Mouse (Mus musculus) heart, adult 8-10 months (tissue): ENCODE measurements at regions not wholly inside any gene's neighbourhood (a gene's known extent, or its start where the extent isn't known, plus 50 kb on each side); places are given as distances from the start of the nearest gene placed in this dataset.
A peak's percentile ranks its signal among the peaks of the same experiment; 100 is the strongest.
"Not testable (repeated sequence)": the region's sequence is repeated elsewhere in the genome, so short reads cannot be mapped to it uniquely, and the experiment has no call there.

Experiments used
- DNase-seq: peaks from one replicate; pipeline ENCODE4 v3.0.0; 2022; ENCODE audit warnings: low spot score

DNA sequence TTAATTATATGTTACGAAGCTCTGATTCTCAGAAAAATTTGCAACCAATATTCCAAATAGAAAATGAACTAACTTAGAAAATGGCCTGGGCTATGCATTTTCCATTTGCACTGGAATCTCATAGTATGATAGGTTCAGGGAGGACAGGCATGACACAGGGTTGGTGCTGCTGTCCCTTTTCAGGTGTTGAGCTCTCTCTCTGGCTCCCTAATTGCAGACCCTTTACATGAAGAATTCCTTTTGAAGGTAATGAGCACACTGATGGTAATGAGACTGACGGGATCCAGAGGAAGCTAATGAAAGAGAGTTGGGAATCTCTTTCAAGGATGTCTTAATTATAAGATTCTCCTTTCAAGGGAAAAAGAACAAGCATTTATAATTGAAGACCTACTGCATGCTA lies 87.6 kb downstream of the Serpinb8 start:
- DNase-seq = no peak

DNA sequence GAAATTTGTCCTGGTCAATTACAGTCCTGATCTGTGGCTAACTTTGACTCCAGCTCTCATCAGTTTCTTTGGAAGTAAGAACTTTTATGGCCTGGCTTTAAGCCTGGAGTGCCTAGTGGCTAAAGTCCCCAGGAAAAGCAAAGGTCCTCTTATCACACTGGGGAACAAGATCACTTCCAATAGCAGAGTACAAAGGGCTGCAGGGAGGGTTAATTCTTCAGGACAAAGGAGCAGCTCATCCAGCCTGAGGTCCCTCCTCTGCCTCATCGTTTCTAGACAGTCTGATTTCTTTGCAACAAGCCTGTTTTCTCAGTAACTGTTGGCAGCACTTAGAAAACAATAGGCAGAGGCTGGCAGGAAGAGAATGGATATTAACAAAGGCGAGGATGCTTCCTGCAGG lies 107.1 kb downstream of the Serpinb8 start:
- DNase-seq = no peak

DNA sequence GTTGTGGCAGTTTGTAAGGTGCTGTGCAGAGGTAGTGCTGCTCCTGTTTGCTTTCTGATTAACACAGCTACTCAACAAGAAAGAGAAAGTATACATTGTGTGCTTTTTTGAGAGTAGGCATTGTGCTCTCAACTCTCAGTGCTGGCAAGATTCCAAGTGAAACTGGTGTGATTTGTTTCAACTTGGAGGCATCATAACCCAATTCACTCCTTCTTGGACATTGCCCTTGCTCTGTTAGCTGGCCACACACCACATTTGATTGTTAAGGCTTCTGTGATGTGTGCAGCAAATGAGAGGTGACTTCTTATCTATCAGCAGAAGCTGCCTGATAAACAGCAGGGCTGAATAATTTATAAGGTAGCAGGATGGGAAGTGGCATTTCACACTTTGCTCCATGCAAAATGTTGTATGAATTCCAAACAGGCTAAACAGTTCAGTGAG lies 116.3 kb downstream of the Serpinb8 start:
- no peak for DNase-seq

DNA sequence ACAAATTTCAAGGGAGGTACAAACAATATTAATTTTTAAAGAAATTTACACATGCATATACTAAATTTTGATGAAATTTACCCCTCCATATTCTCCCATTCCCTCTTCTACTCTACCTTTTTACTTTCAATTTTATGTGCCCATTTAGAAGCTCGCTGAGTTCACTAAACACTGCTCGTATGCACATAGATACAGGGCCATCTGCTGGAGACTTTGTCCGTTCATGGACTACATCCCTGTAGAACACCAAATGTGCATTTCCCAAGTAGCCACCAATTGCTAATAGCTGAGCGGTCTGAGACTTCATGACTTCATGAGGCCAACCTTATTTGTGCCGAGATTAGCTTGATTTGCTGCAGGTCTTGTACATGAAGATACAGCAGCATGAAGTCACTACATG lies 118.8 kb downstream of the Serpinb8 start:
- no peak for DNase-seq

DNA sequence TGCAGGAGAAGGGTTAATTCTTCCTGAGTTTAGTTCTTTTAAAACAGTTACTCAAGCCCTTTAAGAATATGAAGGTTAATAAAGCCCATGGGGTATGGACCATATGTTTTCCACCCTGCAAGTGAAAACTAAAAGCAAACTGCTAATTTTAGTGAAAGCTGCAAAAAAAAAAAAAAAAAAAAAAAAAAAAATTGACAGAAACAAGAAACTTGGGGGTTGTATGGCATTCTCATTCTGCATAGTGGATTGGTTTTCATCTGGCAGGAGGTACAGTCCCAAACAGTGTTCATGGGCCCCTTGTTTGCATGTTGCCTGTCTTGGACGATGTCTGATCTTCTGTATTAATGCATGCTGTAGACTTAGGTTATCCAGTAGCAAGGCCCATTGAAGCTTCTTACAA lies 125.1 kb downstream of the Serpinb8 start:
- no peak for DNase-seq

DNA sequence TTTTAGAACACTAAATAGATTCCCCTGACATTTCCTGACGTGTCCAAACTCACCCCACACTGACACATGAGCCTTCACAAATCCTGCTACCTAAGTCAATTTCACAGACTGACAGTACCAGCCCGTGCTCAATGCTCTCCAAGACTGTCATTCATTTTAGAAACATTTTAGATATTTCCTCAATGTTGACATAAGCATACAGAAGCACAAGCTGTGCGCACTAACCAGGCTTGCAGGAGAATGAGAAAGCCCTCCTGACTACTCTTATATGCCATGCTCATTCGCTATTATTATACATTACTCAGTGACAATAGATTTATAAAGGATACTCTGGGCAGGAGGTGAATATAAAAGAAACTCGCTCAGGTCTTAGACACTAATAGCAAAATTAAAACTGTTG lies 129.5 kb downstream of the Serpinb8 start:
- DNase-seq = no peak

DNA sequence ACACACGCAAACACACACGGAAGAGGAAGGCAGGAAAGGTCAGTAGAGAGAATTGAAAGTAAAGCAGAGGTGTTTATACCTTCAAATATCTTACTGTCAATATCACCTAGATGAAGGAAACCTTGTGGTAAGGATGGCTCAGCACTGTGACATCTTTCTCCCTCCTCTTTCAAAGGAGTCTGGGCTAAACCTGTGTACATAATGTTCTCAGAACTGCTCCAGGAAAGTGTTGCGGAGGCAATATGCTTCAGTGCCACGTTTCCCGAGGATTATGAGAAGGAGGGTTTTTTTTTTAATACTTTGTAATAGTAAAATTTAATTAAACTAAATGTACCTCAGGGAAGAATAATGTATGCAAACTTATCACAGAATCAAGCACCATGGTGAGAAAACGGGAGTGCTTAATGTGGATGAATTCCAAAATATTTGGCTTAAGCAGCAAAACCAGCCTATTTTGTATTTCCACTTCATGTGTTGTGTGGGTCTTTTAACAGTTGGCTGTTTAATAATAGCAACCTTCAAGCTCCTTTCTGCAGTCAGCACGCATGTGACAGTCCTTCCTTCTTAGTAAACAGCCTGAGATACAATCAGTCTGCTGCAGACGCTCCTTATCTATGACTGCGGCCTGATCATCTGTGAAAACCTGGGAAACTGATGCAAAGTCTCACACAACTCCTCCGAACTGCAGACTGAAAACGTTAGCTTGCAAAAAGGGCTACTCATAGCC lies 138.5 kb downstream of the Serpinb8 start:
- no peak for DNase-seq

DNA sequence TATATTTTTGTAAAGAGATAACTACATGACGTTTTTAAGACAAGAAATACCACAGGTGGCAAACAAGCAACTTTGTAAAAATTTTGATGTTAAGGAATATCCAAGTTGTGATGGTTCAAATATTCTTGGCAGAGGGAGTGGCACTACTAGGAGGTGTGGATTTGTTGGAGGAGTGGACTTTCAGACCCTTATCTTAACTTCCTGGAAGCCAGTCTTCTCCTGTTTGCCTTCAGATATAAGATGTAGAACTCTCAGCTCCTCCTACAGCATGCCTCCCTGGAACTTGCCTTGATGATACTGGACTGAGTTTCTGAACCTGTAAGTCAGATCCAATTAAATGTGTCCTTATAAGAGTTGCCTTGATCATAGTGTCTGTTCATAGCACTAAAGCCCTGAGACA lies 175.5 kb downstream of the Serpinb8 start:
- DNase-seq = no peak

DNA sequence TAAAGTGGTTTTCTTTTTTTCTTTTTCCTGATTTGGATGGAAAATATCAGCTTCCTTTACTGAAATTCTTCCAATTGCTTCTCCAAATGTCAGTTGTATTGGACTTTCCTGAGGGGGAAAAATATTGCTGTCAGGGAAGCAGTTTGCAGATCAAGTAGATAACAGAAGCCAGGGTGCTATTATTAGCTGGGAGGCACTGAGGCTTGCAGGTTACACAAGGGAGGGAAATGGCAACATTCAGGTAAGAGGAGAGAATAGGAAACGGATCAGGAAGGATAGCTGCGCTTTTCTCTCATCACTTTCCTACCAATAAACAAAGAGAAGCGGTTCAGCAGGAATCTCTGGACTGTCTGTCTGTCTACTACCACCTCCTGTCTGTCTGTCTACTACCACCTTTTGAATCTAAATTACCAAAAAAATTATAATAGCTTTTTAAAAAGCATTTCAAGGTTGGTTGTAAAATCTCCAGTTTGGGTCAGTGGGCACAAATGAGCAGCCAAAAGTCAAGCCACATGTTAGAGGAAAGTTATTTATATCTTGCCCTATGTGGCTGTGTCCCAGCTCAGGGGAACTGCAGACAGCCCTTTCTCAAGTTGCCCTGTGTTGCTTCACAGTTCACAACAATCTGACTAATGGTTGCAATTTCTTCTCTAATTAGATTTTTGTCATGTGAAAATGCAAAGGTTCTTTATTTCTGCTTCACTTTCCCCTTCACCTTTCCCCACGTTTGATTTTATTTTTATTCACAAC lies 177.6 kb downstream of the Serpinb8 start:
- DNase-seq = peak; percentile 7

DNA sequence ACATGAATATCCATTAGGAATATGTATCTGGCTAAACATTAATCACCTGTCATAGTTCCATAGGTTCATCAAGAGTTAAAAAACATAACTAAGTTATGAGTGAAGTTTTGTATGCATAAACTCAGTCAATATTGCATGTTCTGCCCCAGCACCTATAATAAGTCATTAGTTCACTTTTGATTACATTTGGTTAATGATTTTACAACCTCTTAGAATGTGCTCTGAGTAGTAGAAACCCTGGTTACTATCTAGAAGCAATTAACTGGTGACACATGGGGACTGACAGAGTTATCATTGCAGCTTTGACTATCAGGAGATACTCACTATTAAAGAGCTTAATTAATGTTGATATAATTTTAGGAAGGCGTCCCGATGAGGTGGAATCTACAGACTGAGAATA lies 183.2 kb downstream of the Serpinb8 start:
- no peak for DNase-seq

DNA sequence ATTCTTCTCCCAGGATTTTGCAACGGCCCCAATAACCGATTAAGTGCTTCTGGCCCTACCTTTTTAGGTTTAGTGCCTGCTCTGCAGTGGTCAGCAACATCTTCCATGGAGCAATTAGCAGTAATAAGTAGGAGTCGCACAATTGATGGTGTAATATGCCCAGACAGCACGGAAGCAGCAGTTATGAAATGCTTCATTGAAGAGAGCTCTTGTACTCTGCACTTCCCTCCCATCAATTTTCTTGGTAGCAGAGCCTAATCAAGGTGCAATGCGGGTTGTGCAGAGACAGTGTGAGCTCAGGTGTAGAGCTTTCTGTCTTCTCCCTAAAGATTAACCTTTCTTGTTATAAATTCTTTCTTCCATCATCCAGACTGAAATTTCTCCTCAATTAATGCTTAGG lies 193.3 kb downstream of the Serpinb8 start:
- no peak for DNase-seq

DNA sequence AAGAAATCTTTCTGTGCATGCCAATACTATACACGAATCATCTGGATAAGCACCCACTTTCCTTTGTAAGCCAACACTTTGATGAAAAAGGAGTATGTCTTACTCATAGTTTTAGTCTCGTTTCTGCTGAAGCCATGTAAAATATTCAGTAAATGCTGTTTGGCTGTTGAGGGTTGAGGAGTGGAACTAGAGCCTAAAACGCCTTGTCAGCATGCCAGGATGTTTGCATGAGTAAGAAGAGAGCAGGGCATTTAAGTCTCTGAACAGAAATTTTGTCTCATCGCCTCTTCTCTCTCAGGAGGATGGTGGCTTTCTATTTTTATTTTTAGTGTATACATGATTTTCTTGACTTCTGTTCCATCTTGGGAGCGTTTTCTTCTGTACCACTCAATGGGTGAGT lies 216.0 kb downstream of the Serpinb8 start:
- DNase-seq = no peak

DNA sequence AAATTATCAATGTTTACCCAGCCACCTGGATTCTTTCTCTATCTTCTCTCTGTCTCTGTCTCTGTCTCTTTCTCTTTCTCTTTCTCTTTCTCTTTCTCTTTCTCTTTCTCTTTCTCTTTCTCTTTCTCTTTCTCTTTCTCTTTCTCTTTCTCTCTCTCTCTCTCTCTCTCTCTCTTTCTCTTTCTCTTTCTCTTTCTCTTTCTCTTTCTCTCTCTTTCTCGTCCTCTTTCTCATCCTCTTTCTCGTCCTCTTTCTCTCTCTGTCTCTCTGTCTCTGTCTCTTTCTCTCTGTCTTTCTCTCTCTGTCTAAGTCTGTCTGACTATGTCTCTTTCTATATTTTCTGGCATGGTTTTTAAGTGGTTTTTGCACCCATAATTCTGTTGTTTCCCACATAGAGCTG lies 217.6 kb downstream of the Serpinb8 start:
- not testable (repeated sequence) for DNase-seq

DNA sequence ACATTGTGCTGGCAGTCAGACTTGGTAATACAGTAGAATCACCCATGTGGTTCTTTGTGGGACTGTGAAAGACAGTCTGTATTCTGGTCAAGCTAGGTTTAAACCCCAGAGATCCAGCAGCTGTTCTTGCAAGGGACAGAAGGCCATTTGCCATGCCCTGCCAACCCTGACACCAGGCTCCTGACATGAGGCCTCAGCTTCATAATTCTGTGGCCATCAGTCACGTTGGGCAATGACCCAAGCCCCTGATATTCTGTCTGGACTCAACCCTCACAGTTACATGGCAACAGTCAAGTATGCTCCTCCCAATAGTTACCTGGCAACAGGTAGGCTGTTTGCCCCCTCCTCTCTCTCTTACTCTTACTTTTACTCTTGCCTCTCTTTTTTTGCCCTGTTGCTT lies 221.3 kb downstream of the Serpinb8 start:
- no peak for DNase-seq

DNA sequence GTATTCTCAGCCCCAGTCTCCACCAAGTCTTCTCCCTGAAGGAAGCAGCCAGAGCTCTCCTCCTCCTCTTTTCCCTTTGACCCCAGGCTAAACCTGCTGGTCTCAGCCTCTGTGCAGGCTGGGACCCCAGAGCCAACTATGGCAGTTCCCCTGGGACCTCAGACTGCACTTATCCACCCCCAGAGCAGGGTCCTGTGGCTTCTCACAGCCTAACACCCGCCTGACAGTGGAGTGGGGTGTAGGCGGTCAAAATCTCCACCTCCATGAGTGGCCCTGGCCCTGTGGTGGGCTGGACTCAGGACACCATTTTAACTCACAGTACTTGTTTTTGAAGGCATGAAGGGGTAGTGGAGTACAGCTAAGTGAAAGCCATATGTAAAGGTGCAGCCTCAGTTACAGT lies 222.1 kb downstream of the Serpinb8 start:
- no peak for DNase-seq

DNA sequence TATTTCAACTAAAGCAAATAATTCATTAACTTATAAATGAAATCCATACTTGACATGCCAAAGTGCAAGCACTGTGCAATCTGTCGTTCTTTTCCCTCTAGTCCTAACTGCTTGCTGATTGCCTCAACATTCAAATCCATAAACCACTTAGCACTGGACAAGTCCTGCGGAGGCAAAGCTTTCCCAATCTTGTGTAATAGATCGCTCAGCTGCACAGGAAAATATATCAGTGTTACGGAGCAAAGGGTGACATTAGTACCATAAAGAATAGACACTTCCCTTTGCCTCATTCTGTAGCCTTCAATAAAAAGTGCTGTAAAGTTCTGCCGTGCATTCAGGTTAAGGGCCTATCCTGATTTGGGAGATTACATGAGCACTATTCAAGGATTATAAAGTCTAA lies 248.1 kb downstream of the Serpinb8 start:
- DNase-seq = no peak

DNA sequence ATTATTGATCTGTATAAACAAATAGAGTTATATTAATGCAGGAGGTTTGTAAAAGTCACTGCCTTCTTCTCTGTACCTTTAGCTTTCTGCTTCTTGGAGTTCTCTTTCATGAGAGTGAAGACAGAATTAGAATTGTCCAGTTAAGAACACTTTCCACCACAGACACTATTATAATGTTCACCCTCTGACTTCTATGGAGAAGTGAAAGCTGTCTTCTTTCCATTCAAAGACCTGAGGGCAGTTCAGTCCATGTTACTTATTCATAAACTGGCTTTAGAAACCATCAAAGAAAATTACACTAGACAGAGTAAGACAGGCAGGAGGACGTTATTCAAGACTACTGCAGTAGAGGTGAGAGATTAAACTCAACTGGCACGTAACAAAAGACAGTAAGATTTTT lies 262.6 kb downstream of the Serpinb8 start:
- no peak for DNase-seq

DNA sequence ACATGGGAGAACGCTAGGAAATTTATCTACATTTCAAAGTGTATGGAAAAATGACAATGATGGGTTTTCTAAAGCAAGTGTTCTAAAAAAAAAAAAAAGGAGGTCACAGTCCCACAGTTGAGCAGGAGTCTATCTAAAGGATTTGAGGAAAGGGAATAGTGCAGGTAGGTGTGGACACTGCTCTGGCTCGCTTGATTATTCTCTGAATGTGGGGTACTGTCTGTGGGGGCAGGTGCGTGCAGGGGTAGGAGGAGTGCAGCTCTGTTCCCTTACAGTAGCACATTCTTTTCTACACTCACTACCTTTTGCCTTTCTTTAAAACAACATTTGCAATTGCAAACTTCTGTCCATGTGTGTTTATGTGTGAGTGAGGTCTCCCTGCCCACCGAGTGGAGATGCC lies 263.2 kb downstream of the Serpinb8 start:
- no peak for DNase-seq

DNA sequence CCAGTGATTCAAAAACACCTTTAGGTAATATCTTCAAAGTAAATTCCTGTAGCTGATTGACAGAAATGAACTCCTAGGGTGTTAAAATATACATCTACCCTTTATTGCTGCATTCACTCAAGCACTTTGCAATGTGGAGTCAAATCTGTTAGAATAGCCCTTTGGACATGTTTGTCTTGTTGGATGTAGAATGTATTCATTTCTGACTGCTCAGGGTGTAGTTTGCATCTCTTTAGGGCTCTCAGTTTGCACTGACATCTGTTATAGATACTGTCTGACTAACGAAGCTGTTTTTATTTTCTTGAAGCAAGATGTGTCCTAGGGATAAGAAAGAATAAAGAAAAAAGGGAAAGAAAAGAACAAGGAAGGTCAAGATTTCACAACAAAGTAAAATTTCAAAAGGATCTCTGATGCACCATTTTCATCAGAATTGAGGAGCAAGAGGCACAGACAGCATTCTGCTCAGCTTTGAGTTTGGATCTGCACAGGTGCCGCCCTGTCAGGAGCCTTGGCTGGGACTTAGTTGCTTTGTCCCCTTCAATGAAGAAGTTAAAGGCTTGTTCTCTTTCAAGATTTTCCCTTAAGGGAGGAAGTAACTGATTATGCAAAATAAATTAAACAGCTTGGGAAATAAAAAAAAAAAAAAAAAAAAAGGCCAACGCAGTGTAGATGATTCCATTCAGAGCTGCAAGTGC lies 308.1 kb downstream of the Serpinb8 start:
- DNase-seq = no peak

DNA sequence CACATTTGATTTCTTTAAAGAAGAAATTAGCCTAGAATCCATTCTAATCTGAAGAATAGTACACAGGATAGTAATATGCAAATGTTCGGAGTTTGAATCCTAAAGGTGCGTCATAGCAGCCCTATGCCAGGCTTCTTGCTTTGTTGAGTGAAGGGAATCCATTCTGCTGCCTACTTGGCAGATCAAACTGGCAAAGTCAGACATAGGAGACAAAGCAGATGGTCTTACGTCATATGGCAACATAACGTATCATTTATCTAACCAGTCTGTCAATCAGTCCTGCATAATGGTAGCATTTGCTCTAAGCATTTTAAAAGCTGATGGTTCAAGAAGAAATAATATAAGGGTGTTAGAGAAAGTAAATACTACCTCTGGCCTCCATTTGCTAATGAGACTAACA lies 309.5 kb downstream of the Serpinb8 start:
- DNase-seq = no peak

DNA sequence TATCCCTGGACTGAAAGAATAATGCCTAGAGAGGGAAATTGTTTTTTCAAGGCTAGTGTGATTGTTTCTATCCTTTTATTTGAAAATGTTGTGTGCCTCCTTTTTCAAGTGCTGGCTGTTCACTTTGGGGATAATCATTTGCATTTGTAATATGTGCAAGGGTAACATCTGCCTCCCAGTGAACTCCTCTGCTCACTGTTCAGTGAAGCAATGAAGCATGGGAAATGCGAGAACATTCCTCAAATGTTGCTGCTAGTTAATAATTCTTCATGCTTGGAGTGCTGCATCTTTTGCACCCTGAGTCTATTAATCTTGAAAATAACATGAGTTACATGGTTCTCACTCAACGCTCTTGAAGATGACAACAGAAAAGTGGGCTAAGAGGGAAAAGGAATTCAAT lies 310.6 kb downstream of the Serpinb8 start:
- no peak for DNase-seq

DNA sequence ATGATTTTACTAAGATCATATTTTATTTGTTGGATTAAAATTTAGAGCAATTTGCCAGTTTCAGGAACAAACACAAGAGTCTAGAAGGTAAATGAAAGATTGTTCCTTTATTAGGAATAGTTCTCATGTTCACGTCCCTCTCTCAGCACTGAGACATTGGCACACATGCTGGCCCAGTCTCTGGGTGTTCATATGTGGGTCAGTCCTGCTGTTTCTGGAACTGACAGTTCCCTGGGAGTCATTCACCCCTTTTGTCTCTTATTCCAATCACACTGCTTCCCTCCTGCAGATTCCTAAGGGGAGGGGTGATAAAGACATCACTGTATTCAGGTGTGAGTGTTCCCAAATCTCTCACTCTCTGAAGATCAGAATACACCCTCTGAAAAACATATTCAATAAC lies 311.1 kb downstream of the Serpinb8 start:
- DNase-seq = no peak
